Mouse (Mus musculus): Measurements from ENCODE around the gene Zrsr1. TPM values are rescaled to one million over a fixed set of nuclear protein-coding genes. Genes with fewer than 3 reads are reported as not detected.

Gene Zrsr1
- polyA plus RNA-seq, 1 experiment from 2014 or later = 1.8 TPM

DNA sequence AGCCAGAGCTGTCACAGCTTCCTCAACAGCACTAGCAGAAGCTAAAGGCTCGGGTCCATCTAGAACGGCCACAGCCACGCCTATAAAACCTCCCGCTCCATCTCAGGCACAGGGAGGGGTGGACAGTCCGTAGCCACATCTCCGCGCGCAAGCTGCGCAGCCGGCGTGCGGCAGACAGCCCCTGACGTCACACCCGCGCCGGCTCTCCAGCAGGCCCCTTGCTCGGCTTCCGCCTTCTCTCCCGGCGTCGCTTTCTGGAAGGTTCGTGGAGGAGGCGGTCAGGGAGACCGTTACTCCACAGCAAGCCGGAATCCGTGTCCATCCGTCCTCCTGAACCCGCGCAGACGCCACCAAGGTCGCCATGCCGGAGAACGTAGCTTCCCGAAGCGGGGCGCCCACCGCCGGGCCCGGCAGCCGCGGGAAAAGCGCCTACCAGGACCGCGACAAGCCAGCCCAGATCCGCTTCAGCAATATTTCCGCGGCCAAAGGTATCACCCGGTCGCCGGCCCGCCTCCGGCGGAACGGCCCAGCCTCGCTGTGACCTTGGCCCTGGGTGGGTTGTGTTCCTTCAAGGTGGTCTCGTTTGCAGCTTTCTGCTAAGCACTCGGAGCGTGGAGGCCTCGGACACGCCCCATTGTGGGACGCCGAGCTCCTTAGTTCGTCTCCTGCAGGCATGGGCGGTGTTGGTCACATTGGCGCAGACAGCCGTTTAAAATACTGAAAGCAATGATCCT, 18.8 kb downstream of the Zrsr1 start, which contains the start of gene Cct4:
Gene Cct4, plus strand, starts transcription at position 127 of the 734 bp plus-strand sequence.
- Histone ChIP-seq H3K4me2 (peak within 1 kb of the TSS; percentile 96), H3K36me3 (peaks cover 24% of the 10 kb centered on the region), H3K9ac (peak within 1 kb of the TSS; percentile 96), H3K27ac (replicated peaks) (peak within 1 kb of the TSS; percentile 92), H3K27me3 (replicated peaks) (no peaks in the 10 kb centered on the region), H3K4me3 (peak within 1 kb of the TSS; percentile 77), H3K4me1 (peaks cover 13% of the 10 kb centered on the region), H3K9me3 (no peaks in the 10 kb centered on the region)
- WGBS = under 1% methylated on average over 66 of the region's 66 CpGs
- peak; percentile 97 for ATAC-seq (ENCODE audit: extremely low read depth, insufficient number of reproducible peaks, low FRiP score, low TSS enrichment)

GRCm38 (mm10) chr11:22991218-22991835, 19.5 kb downstream of the Zrsr1 start:
- Histone ChIP-seq H3K4me2 (peak overlapping the region; percentile 96), H3K27ac (replicated peaks) (peak overlapping the region; percentile 92; the same call in 1 of the 2 replicates), H3K27me3 (replicated peaks) (no peaks in the 10 kb centered on the region), H3K36me3 (peaks cover 30% of the 10 kb centered on the region), H3K9ac (peak overlapping the region; percentile 96), H3K4me1 (peaks cover 13% of the 10 kb centered on the region), H3K9me3 (no peaks in the 10 kb centered on the region), H3K4me3 (peak overlapping the region; percentile 77)
- no peak for ATAC-seq (ENCODE audit: extremely low read depth, insufficient number of reproducible peaks, low FRiP score, low TSS enrichment)
- 8% methylated on average over 14 of the region's 14 CpGs for WGBS

DNA sequence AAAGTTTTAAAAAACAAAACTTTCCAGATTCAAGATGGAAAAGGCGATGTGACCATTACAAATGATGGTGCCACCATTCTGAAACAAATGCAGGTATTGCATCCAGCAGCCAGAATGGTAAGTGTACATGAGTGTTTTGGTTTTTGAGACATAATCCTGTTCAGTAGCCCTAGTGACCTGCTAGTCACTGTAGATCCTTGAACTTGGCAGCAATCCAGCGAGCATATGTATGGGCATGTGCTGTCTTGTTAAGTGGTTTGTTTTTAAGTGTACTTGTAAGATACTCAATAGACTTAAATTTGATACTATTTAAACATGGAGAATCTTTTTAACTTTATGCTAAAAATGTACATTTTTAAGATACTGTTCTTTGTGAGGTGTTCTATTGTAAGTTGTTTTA, 22.5 kb downstream of the Zrsr1 start:
- ATAC-seq (ENCODE audit: extremely low read depth, insufficient number of reproducible peaks, low FRiP score, low TSS enrichment) = no peak
- Histone ChIP-seq H3K27me3 (replicated peaks) (no peaks in the 10 kb centered on the region), H3K36me3 (peaks cover 53% of the 10 kb centered on the region), H3K27ac (replicated peaks) (no peak overlapping the region), H3K9me3 (no peaks in the 10 kb centered on the region), H3K4me3 (no peak overlapping the region), H3K4me1 (peaks cover 13% of the 10 kb centered on the region), H3K9ac (no peak overlapping the region), H3K4me2 (no peak overlapping the region)
- 92% methylated on average over 2 of the region's 2 CpGs for WGBS

DNA sequence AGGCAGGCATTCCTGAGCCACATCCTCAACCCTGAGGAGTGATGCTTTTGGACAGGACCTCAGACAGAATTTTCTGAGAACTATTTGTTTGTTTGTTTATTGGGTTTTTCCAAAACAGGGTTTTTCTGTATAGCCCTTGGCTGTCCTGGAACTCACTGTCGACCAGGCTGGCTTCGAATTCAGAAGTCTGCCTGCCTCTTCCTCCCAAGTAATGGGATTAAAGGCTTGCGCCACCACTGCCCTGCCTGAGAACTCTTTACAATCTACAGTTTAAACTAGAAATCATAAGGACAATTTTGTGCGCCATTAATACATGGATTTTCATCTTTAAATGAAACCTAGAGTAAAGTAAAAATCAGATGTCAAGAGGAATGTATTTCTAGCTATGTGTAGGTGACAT, 23.7 kb downstream of the Zrsr1 start:
- Histone ChIP-seq H3K27me3 (replicated peaks) (no peaks in the 10 kb centered on the region), H3K4me2 (no peak overlapping the region), H3K4me3 (no peak overlapping the region), H3K9me3 (no peaks in the 10 kb centered on the region), H3K4me1 (peaks cover 13% of the 10 kb centered on the region), H3K9ac (no peak overlapping the region), H3K36me3 (peaks cover 65% of the 10 kb centered on the region), H3K27ac (replicated peaks) (no peak overlapping the region)
- ATAC-seq (ENCODE audit: extremely low read depth, insufficient number of reproducible peaks, low FRiP score, low TSS enrichment) = no peak
- WGBS = 96% methylated on average over 4 of the region's 4 CpGs

DNA sequence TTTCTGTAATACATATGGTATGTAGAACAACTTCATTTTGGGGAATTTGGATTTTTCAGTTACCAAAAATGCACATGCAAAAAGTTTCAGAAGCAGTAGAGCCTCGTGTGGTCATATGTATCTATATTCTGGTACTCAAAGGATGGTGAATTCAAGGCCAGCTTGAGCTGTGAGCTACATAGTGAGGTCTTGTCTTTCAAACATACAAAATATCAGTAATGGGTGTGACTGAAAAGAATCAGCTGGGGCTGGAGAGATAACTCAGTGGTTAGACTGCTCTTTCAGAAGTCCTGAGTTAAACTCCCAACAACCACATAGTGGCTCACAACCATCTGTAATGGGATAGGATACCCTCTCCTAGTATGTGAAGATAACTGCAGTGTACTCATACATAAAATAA, 26.5 kb downstream of the Zrsr1 start:
- no peaks in the 10 kb centered on the region for H3K27me3 ChIP-seq (replicated peaks)
- 70% methylated on average over 1 of the region's 1 CpGs for WGBS
- no peak overlapping the region for H3K4me3 ChIP-seq
- H3K4me2 ChIP-seq = no peak overlapping the region
- H3K9ac ChIP-seq = no peak overlapping the region
- peaks cover 90% of the 10 kb centered on the region for H3K36me3 ChIP-seq
- H3K27ac ChIP-seq (replicated peaks) = no peak overlapping the region
- H3K4me1 ChIP-seq = no peaks in the 10 kb centered on the region
- H3K9me3 ChIP-seq = no peaks in the 10 kb centered on the region
- no peak for ATAC-seq (ENCODE audit: extremely low read depth, insufficient number of reproducible peaks, low FRiP score, low TSS enrichment)

GRCm38 (mm10) chr11:23005276-23005675, 33.5 kb downstream of the Zrsr1 start:
- Histone ChIP-seq H3K4me3 (no peak overlapping the region), H3K9me3 (no peaks in the 10 kb centered on the region), H3K27me3 (replicated peaks) (no peaks in the 10 kb centered on the region), H3K4me1 (peaks cover 12% of the 10 kb centered on the region), H3K4me2 (no peak overlapping the region), H3K9ac (no peak overlapping the region; the same call in 1 of the 2 replicates), H3K27ac (replicated peaks) (no peak overlapping the region), H3K36me3 (peaks cover 53% of the 10 kb centered on the region)
- no peak for ATAC-seq (ENCODE audit: extremely low read depth, insufficient number of reproducible peaks, low FRiP score, low TSS enrichment)
- 84% methylated on average over 1 of the region's 1 CpGs for WGBS

GRCm38 (mm10) chr11:23007166-23007480, 35.3 kb downstream of the Zrsr1 start:
- peak overlapping the region; percentile 68 for H3K4me3 ChIP-seq
- H3K4me2 ChIP-seq = peak overlapping the region; percentile 93
- peak overlapping the region; percentile 89 for H3K27ac ChIP-seq (replicated peaks)
- 5% methylated on average over 6 of the region's 6 CpGs for WGBS
- peaks cover 12% of the 10 kb centered on the region for H3K4me1 ChIP-seq
- H3K36me3 ChIP-seq = peaks cover 37% of the 10 kb centered on the region
- no peak for ATAC-seq (ENCODE audit: extremely low read depth, insufficient number of reproducible peaks, low FRiP score, low TSS enrichment)
- H3K9me3 ChIP-seq = no peaks in the 10 kb centered on the region
- H3K9ac ChIP-seq = peak overlapping the region; percentile 77
- H3K27me3 ChIP-seq (replicated peaks) = no peaks in the 10 kb centered on the region

DNA sequence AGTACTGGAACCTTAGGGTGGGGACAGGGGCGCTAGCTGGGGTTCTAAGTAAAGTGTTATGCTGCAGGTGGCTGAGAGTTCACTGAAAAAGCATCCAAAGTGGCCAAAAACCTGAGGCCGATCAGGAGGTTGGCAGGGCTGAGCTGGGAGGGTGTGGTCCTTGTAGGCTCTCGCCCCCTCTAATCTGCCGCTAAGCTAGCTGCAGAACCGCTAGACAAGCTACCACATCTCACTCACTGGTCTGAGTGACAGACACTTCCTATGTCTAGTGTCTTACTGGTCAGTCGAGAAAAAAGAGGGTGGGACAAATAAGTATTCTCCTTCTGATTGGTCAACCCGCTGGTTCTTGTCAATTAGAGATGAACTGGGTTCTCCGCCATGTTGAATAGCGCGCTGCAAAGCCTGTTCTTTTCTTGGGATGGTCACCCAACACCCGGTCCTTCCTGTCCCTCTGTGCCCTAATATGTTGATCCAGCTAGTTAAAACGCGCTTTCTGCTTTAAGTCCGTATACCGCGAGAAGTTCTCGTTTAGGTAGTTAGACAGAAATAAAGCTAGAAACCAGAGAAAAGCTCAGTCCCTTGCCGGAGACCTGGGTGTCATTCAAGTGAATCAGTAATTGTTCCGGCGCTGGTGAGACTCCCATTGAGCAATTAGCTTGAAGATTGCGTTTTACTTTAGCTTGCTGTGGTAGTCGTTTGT, 35.8 kb downstream of the Zrsr1 start, which contains the start of gene Fam161a:
Gene Fam161a, plus strand, starts transcription at position 51 of the 700 bp plus-strand sequence.
- H3K4me3 ChIP-seq = peak within 1 kb of the TSS; percentile 68
- no peaks in the 10 kb centered on the region for H3K9me3 ChIP-seq
- peak within 1 kb of the TSS; percentile 93 for H3K4me2 ChIP-seq
- peak within 1 kb of the TSS; percentile 90 for H3K9ac ChIP-seq
- H3K27me3 ChIP-seq (replicated peaks) = no peaks in the 10 kb centered on the region
- H3K36me3 ChIP-seq = peaks cover 32% of the 10 kb centered on the region
- 1% methylated on average over 22 of the region's 22 CpGs for WGBS
- H3K27ac ChIP-seq (replicated peaks) = peak within 1 kb of the TSS; percentile 89
- peak; percentile 84 for ATAC-seq (ENCODE audit: extremely low read depth, insufficient number of reproducible peaks, low FRiP score, low TSS enrichment)
- H3K4me1 ChIP-seq = peaks cover 12% of the 10 kb centered on the region

- under 1% methylated on average over 40 of the region's 40 CpGs for WGBS
- peak overlapping the region; percentile 89 for H3K27ac ChIP-seq (replicated peaks)
- H3K9me3 ChIP-seq = no peaks in the 10 kb centered on the region
- ATAC-seq (ENCODE audit: extremely low read depth, insufficient number of reproducible peaks, low FRiP score, low TSS enrichment) = peak; percentile 86
- H3K4me2 ChIP-seq = peak overlapping the region; percentile 93
- H3K9ac ChIP-seq = peak overlapping the region; percentile 90
- no peaks in the 10 kb centered on the region for H3K27me3 ChIP-seq (replicated peaks)
- H3K36me3 ChIP-seq = peaks cover 26% of the 10 kb centered on the region
- peak overlapping the region; percentile 68 for H3K4me3 ChIP-seq
- peaks cover 12% of the 10 kb centered on the region for H3K4me1 ChIP-seq
These were observed 36.5 kb downstream of the Zrsr1 start for GRCm38 (mm10) chr11:23008181-23008823.

- Histone ChIP-seq H3K9ac (peak overlapping the region; percentile 90), H3K27me3 (replicated peaks) (no peaks in the 10 kb centered on the region)
These were observed 37.0 kb downstream of the Zrsr1 start for GRCm38 (mm10) chr11:23008824-23009200.

DNA sequence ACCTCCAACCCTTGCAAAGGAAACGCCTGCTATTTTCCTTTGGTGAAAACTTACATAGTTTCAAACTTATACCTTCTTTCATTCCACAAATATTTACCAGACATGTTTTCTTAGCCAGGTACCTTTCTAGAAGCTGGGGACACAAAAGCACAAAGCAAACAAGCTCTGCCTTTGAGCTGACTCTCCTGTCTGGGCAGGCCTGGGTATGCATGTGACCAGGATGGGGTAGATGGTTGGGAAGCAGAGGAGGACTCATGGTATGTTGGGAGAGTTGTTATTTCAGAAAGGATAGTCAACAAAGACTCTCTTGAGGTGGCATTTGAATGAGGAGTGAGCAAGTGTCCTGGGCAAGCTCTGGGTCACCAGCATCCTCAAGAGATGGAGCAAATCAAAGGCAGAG, 41.3 kb downstream of the Zrsr1 start:
- no peak for ATAC-seq (ENCODE audit: extremely low read depth, insufficient number of reproducible peaks, low FRiP score, low TSS enrichment)
- WGBS = 69% methylated on average over 1 of the region's 1 CpGs
- Histone ChIP-seq H3K9me3 (no peaks in the 10 kb centered on the region), H3K27me3 (replicated peaks) (no peaks in the 10 kb centered on the region), H3K36me3 (no peaks in the 10 kb centered on the region), H3K27ac (replicated peaks) (no peak overlapping the region), H3K4me1 (peaks cover 4% of the 10 kb centered on the region), H3K9ac (no peak overlapping the region), H3K4me3 (no peak overlapping the region), H3K4me2 (no peak overlapping the region)

More at GRCm38 (mm10) chr11:23008824-23009200, 37.0 kb downstream of the Zrsr1 start:
- H3K4me3 ChIP-seq = peak overlapping the region; percentile 68
- H3K36me3 ChIP-seq = peaks cover 21% of the 10 kb centered on the region
- H3K27ac ChIP-seq (replicated peaks) = peak overlapping the region; percentile 89
- peak overlapping the region; percentile 93 for H3K4me2 ChIP-seq
- H3K4me1 ChIP-seq = peaks cover 12% of the 10 kb centered on the region
- WGBS = 25% methylated on average over 4 of the region's 4 CpGs
- H3K9me3 ChIP-seq = no peaks in the 10 kb centered on the region
- ATAC-seq (ENCODE audit: extremely low read depth, insufficient number of reproducible peaks, low FRiP score, low TSS enrichment) = no peak

Measured in heart, embryonic 13.5 days (tissue).